Mouse (Mus musculus): ENCODE measurements around the gene Pwwp2b.

GRCm38 (mm10) chr7:139246086-139246485 lies 2.2 kb upstream of the Pwwp2b start:
- TF ChIP-seq CTCF (IDR thresholded peaks at IDR 0.05; ENCODE audit: control insufficient read depth, insufficient read depth, insufficient replicate concordance, low read depth, low read length) (no peak), POLR2A (IDR thresholded peaks at IDR 0.05; ENCODE audit: control insufficient read depth, low read depth, low read length) (no peak)
